Mouse (Mus musculus): ENCODE results near the gene Bag5. TPM values are rescaled to one million over a fixed set of nuclear protein-coding genes. Genes with fewer than 3 reads are reported as not detected.
A peak's percentile ranks its signal among the peaks of the same experiment; 100 is the strongest.

Gene Bag5
- polyA plus RNA-seq, 1 experiment from 2014 or later, result 73.1 TPM

DNA sequence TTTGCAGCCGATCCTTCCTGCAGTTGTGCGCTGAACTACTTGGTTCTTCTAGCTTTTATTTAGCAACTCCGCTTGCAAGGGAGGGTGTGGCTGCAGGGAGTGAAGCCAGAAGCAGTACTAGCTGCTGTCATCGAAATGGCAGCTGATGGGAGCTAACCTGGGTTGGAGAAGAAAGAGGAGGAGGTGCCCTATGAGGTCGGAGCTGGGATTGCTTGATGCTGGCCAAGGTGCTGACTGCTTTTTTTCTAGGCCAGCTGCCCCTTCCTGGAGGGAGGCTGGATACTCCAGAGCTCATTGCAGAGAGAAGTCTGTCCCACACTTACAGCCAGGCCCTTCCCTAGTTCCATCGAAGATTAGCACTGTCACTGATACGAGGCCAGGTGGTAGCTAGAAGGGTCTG is 34.1 kb downstream of the Bag5 start:
- Histone ChIP-seq H3K4me3 (peak overlapping the region; percentile 91), H3K36me3 (replicated peaks) (no peaks in the 10 kb centered on the region), H3K4me2 (peak overlapping the region; percentile 89), H3K9me3 (no peaks in the 10 kb centered on the region), H3K27me3 (replicated peaks) (no peaks in the 10 kb centered on the region), H3K9ac (no peak overlapping the region), H3K27ac (no peak overlapping the region), H3K4me1 (peaks cover 24% of the 10 kb centered on the region)
- no peak for ATAC-seq (replicated peaks)
- 67% methylated on average over 7 of the region's 7 CpGs for WGBS

GRCm38 (mm10) chr12:111678670-111678933 is 34.5 kb downstream of the Bag5 start:
- Histone ChIP-seq H3K4me1 (peaks cover 24% of the 10 kb centered on the region), H3K4me2 (peak overlapping the region; percentile 89), H3K27ac (no peak overlapping the region), H3K9me3 (no peaks in the 10 kb centered on the region), H3K27me3 (replicated peaks) (no peaks in the 10 kb centered on the region), H3K4me3 (peak overlapping the region; percentile 91), H3K36me3 (replicated peaks) (no peaks in the 10 kb centered on the region), H3K9ac (peak overlapping the region; percentile 81; the same call in 1 of the 2 replicates)
- 8% methylated on average over 13 of the region's 13 CpGs for WGBS
- 0 out of 2 replicates have a peak, but pooled peaks have one; percentile 19 for ATAC-seq (replicated peaks)

DNA sequence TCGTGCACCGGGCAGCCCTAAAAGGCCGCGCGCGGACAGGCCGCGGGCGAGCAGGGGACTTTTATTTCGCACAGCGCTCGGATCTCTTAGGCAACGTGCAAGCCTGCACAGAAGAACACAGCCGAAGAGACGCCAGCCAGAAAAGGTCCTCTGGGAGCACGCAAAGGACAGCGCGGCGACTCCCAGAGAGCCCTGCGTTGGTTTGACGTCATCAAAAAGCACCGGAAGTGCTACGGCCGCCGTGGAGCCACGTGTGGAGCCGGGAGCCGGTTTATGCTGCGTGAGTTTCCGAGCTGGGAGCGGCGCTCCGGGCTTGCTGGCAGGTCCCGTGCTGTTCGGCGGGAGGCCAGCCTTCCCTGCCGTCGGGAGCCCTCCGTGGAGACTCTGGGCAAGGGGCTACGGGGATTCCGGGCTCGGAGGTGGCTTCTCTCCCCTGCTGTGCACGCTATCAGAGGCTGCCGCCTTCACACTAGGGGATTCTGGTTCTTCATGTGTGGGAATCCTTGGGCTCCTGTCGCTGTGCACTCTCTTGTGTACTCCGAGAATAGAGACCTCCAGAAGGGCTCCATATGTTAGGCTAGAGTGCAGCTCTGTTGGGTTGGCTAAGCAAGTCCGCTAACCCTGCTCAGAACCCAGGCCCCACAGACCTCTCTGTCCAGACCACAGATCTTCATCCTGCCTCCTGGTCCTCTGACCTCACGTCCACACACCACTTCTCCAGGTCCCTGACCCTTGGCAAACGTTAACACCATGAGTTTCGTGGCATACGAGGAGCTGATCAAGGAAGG is 35.0 kb downstream of the Bag5 start, which contains the start of gene Trmt61a:
Trmt61a (plus strand) TSS at position 224 of the 788 bp plus-strand sequence.
- Histone ChIP-seq H3K9me3 (no peaks in the 10 kb centered on the region), H3K4me3 (peak within 1 kb of the TSS; percentile 91), H3K27me3 (replicated peaks) (no peaks in the 10 kb centered on the region), H3K4me1 (peaks cover 24% of the 10 kb centered on the region), H3K9ac (peak within 1 kb of the TSS; percentile 81), H3K4me2 (peak within 1 kb of the TSS; percentile 89), H3K27ac (peak within 1 kb of the TSS; percentile 96), H3K36me3 (replicated peaks) (no peaks in the 10 kb centered on the region)
- WGBS, result 1% methylated on average over 51 of the region's 51 CpGs
- ATAC-seq (replicated peaks), result peak; percentile 89

GRCm38 (mm10) chr12:111677421-111677820 is 35.6 kb downstream of the Bag5 start:
- H3K4me2 ChIP-seq, result peak overlapping the region; percentile 89
- H3K9me3 ChIP-seq, result no peaks in the 10 kb centered on the region
- peak overlapping the region; percentile 96 for H3K27ac ChIP-seq
- ATAC-seq (replicated peaks), result peak; percentile 21
- 21% methylated on average over 5 of the region's 5 CpGs for WGBS
- H3K9ac ChIP-seq, result peak overlapping the region; percentile 81
- peaks cover 30% of the 10 kb centered on the region for H3K4me1 ChIP-seq
- H3K4me3 ChIP-seq, result peak overlapping the region; percentile 91
- H3K27me3 ChIP-seq (replicated peaks), result no peaks in the 10 kb centered on the region
- no peaks in the 10 kb centered on the region for H3K36me3 ChIP-seq (replicated peaks)

DNA sequence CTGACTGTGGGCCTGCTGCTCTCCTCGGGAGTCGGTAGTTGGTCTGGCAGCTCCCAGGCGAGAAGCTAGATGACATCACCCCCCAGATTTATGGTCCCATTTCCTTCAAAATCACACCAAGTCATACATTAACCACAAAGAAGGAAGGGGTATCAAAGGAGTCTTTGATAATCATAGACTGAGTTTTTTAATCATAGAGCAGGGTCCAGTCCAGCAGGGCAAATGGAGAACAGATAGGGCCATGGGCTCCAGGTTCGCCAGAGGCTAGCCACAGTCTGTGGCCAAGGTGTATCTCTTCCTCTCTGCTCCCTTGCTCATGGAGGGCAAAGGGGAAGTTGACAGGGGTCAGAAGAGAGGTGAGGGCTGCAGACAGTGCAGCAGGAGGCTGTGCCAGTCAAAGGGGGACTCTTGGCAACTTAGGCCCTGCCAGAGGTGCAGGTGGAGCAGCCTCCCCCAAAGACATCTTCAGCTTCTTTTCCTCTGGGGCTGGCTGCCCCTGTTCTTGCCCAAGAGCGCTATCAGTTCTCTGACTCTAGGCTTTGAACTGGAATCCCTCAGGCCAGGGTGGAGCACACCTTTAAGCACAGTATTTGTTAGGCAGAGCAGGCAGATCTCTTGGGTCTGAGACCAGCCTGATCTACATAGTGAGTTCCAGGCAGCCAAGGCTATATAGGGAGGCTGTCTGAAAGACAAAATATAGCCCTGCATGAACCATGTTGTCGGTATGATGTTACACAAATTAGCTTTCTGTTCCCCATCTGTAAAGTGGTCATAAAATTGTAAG is 37.1 kb downstream of the Bag5 start:
- WGBS, result 83% methylated on average over 6 of the region's 6 CpGs
- no peaks in the 10 kb centered on the region for H3K9me3 ChIP-seq
- no peak overlapping the region for H3K4me3 ChIP-seq
- H3K36me3 ChIP-seq (replicated peaks), result no peaks in the 10 kb centered on the region
- H3K9ac ChIP-seq, result no peak overlapping the region; the same call in 1 of the 2 replicates
- no peaks in the 10 kb centered on the region for H3K27me3 ChIP-seq (replicated peaks)
- ATAC-seq (replicated peaks), result no peak
- H3K27ac ChIP-seq, result no peak overlapping the region
- no peak overlapping the region for H3K4me2 ChIP-seq
- H3K4me1 ChIP-seq, result peaks cover 32% of the 10 kb centered on the region

DNA sequence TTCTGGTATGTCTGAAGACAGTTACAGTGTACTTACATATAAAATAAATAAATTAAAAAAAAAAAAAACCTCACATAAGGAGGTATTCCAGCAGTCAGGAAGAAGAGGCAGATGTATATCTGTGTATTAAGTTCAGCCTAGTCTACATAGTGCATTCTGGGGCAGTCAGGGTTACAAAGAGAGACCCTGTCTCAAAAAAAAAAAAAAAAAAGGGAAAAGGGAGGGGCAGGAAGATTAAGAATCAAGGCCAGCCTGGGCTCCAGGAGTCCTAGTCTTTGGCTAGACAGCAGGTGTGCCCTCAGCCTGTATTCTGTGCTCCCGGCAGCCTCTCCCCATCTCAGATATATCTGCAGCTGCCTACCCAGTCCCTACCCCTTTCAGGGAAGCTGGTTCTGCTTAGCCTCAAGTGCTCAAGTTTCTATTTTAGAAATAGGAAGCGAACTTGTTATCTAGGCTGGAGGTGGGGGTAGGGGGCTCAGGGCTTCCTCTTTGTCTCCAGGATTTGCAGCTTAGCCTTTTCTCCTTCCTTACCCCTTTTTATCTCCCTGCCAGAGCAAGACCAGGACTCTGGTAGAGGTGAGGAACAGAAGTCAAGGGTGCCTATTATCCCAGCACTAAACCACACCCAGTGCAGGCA is 38.1 kb downstream of the Bag5 start:
- Histone ChIP-seq H3K9me3 (no peaks in the 10 kb centered on the region), H3K9ac (no peak overlapping the region), H3K27me3 (replicated peaks) (no peaks in the 10 kb centered on the region), H3K4me1 (peaks cover 42% of the 10 kb centered on the region), H3K4me3 (no peak overlapping the region), H3K36me3 (replicated peaks) (0 out of 2 replicates have a peak, but pooled peaks cover 3% of the 10 kb centered on the region), H3K27ac (no peak overlapping the region), H3K4me2 (no peak overlapping the region)
- 60% methylated on average over 2 of the region's 2 CpGs for WGBS
- ATAC-seq (replicated peaks), result no peak

DNA sequence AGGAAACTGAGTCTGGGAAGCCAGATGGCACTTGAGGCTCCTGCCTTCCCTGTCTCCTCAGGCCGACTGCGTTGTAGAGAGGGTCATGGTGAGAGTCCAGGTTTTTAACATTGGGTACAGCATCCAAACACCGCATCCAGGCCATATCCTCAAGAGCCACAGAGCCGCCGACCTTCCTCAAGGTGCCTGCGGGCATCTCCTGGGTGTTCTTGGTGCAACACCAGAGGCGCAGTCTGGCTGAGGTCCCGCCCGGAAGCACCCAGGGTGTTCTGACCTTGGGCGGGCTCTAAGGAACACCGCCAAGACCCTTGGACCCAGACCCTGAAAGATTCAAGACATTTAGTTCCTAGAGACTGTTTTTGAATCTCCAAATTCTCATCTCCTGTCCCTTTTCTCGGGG is 40.5 kb downstream of the Bag5 start:
- H3K4me2 ChIP-seq, result peak overlapping the region; percentile 74
- H3K9ac ChIP-seq, result peak overlapping the region; percentile 98
- 0 out of 2 replicates have a peak, but pooled peaks cover 5% of the 10 kb centered on the region for H3K36me3 ChIP-seq (replicated peaks)
- WGBS, result 8% methylated on average over 12 of the region's 12 CpGs
- peak overlapping the region; percentile 84 for H3K4me3 ChIP-seq
- ATAC-seq (replicated peaks), result peak; percentile 26
- peak overlapping the region; percentile 93 for H3K27ac ChIP-seq
- peaks cover 45% of the 10 kb centered on the region for H3K4me1 ChIP-seq
- H3K9me3 ChIP-seq, result no peaks in the 10 kb centered on the region
- no peaks in the 10 kb centered on the region for H3K27me3 ChIP-seq (replicated peaks)

DNA sequence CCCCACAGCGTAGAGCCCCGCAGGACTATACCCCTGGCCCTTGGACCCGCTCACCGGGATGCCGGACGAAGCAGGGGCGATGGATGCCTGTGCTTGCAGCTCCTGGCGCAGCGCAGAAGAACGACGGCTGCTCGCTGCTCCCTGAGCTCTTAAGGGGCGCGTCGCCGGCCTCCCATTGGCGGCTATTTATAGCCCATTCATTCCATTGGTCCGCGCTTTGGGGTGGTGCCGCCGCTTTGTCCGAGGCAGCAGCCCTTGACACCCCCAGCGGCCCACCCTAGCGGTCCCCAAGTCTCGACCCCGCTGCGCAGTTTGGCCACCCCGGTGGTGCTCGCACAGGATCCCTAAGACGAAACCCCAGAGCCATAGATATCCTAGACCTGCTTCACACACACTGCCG is 40.9 kb downstream of the Bag5 start, which contains the start of gene Ckb:
Ckb (minus strand) TSS at position 163 of the 400 bp plus-strand sequence.
- WGBS, result under 1% methylated on average over 31 of the region's 31 CpGs
- ATAC-seq (replicated peaks), result peak; percentile 88
- peak within 1 kb of the TSS; percentile 84 for H3K4me3 ChIP-seq

DNA sequence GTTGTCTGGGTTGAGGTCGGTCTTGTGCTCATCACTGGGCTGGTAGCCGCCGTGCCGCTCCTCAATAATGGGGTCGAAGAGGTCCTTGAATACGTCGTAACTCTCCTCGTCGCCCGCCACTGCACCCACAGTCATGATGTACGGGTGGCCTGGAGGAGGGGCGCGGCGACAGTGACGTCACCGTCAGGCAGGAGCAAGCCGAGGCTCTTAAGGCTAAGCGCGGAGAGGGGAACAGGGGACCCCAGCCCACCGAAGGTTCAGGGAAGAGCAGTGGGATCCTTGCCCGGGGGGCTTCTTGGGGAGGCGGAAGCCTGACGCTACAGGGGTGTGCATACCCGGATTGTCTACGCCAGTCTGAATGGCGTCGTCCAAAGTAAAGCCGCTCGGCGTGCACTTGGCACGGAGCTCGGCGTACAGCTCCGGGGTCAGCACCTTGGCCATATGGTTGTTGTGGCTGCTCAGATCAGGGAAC is 41.6 kb downstream of the Bag5 start:
- Histone ChIP-seq H3K27ac (peak overlapping the region; percentile 93), H3K4me3 (peak overlapping the region; percentile 84), H3K4me2 (peak overlapping the region; percentile 74), H3K9me3 (no peaks in the 10 kb centered on the region), H3K27me3 (replicated peaks) (no peaks in the 10 kb centered on the region), H3K4me1 (peaks cover 37% of the 10 kb centered on the region), H3K36me3 (replicated peaks) (0 out of 2 replicates have a peak, but pooled peaks cover 5% of the 10 kb centered on the region), H3K9ac (peak overlapping the region; percentile 98)
- ATAC-seq (replicated peaks), result peak; percentile 74
- under 1% methylated on average over 34 of the region's 34 CpGs for WGBS

More for the DNA sequence above, 40.9 kb downstream of the Bag5 start, which contains the start of gene Ckb:
- Histone ChIP-seq H3K4me2 (peak within 1 kb of the TSS; percentile 74), H3K4me1 (peaks cover 41% of the 10 kb centered on the region), H3K9me3 (no peaks in the 10 kb centered on the region), H3K36me3 (replicated peaks) (0 out of 2 replicates have a peak, but pooled peaks cover 5% of the 10 kb centered on the region), H3K9ac (peak within 1 kb of the TSS; percentile 98), H3K27me3 (replicated peaks) (no peaks in the 10 kb centered on the region), H3K27ac (peak within 1 kb of the TSS; percentile 93)

- Histone ChIP-seq H3K36me3 (replicated peaks) (0 out of 2 replicates have a peak, but pooled peaks cover 5% of the 10 kb centered on the region), H3K4me1 (peaks cover 37% of the 10 kb centered on the region), H3K9ac (peak overlapping the region; percentile 98), H3K4me3 (peak overlapping the region; percentile 84), H3K4me2 (peak overlapping the region; percentile 74), H3K9me3 (no peaks in the 10 kb centered on the region), H3K27ac (peak overlapping the region; percentile 93), H3K27me3 (replicated peaks) (no peaks in the 10 kb centered on the region)
- peak; percentile 6 for ATAC-seq (replicated peaks)
- WGBS, result under 1% methylated on average over 35 of the region's 35 CpGs
Measured at GRCm38 (mm10) chr12:111670976-111671375, 42.1 kb downstream of the Bag5 start.

DNA sequence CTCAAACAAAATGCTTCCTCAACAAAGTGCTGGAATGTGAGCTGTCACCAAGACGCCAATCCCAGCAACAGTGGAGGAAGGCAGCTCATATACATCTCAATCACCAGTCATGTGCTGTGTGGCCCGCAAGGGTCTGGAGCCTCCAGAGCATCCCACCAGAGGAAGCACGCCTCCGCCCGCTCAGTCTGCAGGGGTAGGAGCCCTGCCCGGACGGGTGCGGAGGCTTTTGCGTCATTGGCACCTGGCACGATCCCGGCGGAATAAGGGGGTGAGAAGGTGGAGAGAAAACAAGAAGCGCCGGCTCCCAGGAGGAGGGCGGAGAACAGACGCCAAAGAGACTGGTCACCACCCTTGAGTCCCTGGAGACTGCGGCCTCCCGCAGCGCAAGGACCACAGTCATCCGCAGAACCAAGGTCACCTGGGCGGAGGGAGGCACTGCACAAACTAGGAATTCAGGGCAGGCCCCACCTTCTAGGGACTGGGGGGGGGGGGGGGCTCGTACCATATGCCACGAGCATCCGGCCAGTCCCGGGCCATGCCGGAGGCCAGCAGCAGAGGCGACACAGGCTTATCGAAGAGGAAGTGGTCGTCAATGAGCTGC is 42.6 kb downstream of the Bag5 start:
- 2% methylated on average over 29 of the region's 29 CpGs for WGBS

More for the DNA sequence above, 42.6 kb downstream of the Bag5 start:
- Histone ChIP-seq H3K4me3 (peak overlapping the region; percentile 84), H3K9ac (peak overlapping the region; percentile 98), H3K27ac (peak overlapping the region; percentile 93), H3K27me3 (replicated peaks) (no peaks in the 10 kb centered on the region), H3K4me1 (peaks cover 37% of the 10 kb centered on the region), H3K36me3 (replicated peaks) (0 out of 2 replicates have a peak, but pooled peaks cover 5% of the 10 kb centered on the region), H3K4me2 (peak overlapping the region; percentile 74), H3K9me3 (no peaks in the 10 kb centered on the region)
- no peak for ATAC-seq (replicated peaks)

Data from midbrain, embryonic 15.5 days (tissue).